Mouse (Mus musculus) forebrain, embryonic 12.5 days (tissue): ENCODE measurements around the gene Sema4b. TPM values are rescaled to one million over a fixed set of nuclear protein-coding genes. Genes with fewer than 3 reads are reported as not detected.

Experiments used
- ATAC-seq: fragments of 200-750 bp; cut with Nextera tagmentation; 2 replicates; pipeline ENCODE4 v1.8.0; 2017; ENCODE audit warnings: moderate TSS enrichment; ENCODE audit not compliant: low FRiP score
- H3K27ac ChIP-seq: fragments of 300-500 bp; sonication (generic); 2 replicates; pipeline ENCODE4 v1.5.1; 2016; ENCODE audit warnings: mild to moderate bottlenecking
- H3K27me3 ChIP-seq: fragments of 300-500 bp; sonication (generic); 2 replicates; pipeline ENCODE4 v1.6.1; 2016; ENCODE audit warnings: mild to moderate bottlenecking
- H3K36me3 ChIP-seq: fragments of 300-500 bp; sonication (generic); replicated peaks from 2 replicates; pipeline ENCODE4 v1.6.1; 2016; ENCODE audit warnings: mild to moderate bottlenecking
- H3K4me1 ChIP-seq: fragments of 300-500 bp; sonication (generic); 2 replicates; pipeline ENCODE4 v1.6.1; 2016
- H3K4me2 ChIP-seq: fragments of 300-500 bp; sonication (generic); 2 replicates; pipeline ENCODE4 v1.6.1; 2016; ENCODE audit warnings: mild to moderate bottlenecking, moderate library complexity
- H3K4me3 ChIP-seq: fragments of 300-500 bp; sonication (generic); replicated peaks from 2 replicates; pipeline ENCODE4 v1.5.1; 2016; ENCODE audit warnings: mild to moderate bottlenecking
- H3K9ac ChIP-seq: fragments of 300-500 bp; sonication (generic); 2 replicates; pipeline ENCODE4 v1.6.1; 2016; ENCODE audit warnings: mild to moderate bottlenecking
- H3K9me3 ChIP-seq: fragments of 300-500 bp; sonication (generic); 2 replicates; pipeline ENCODE4 v1.6.1; 2016
- WGBS: fragments of 180-500 bp; shearing (Covaris S2); methylation state at CpG from one replicate; pipeline ENCODE4 v1.1.7; 2016; 5-methylcytosine and 5-hydroxymethylcytosine counted together
- polyA plus RNA-seq: library from polyadenylated mRNA; unstranded; fragments of >200 nt; fragmentation: Nextera tagmentation; extraction: Ambion mirVana; gene quantifications from 2 replicates; pipeline ENCODE4 v1.2.1, GENCODE M21; 2016

Gene Sema4b
- polyA plus RNA-seq = 16.7 and 19.4 TPM in 2 replicates

DNA sequence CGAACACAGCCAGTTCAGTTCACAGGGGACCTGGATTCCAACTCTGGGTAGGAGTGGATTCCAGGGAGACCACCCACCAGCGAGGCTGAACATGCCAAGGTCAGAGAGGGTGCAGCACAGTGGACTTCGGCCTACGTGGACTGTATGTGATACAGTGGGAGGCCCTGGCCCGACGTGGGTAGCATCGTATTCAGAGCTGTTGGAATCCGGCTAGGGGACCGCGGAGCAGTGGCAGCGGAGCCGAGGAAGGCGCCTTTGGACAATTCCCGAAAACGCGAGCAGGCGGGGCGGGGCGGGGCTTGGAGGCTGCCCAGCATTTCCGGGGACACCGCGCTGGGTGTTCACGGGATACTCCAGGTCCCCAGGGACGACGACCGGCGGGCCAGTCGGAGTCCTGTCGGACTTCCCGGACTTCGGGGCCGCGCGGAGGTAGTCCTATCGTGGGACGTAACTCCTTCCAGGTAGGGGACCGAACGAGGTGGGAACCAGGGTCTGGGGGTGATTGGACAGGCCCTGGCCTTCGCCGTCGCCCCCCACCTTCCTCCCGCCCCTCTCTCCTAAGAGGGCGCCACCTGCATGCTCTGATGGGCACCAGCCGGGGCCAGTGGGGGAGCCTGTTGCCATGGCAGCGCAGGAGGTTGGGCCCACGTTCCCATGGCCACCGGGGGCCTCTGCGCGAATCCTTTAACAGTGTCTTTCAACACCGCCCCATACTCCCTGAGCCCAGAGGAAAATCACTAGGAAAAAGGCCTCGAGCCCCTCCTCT, at the start of gene Sema4b:
Gene Sema4b, plus strand, starts transcription at position 311 of the 766 bp plus-strand sequence.
- ATAC-seq = peak; percentile 93

DNA sequence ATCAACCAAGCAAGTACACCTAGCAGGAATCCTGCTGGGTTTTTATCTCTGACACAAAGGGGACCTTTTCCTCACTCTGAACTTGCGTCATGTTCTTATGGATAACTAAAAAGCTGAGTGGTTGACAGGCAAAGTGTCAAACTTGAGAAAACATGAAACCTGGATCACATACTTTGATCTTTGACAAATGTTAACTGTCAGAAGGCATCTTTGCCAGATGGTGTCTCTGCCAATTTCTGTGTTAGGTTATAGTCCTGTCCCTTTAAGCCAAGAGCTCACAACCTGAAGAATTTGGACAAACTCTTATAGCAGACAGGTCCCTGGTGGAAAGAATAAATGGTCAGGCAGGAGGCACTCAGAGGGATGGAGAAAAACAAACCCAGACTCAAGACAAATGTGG, 48.3 kb upstream of the Sema4b start:
- Histone ChIP-seq H3K4me2 (no peak overlapping the region), H3K27ac (no peak overlapping the region), H3K9me3 (no peaks in the 10 kb centered on the region), H3K4me1 (peaks cover 14% of the 10 kb centered on the region), H3K27me3 (no peaks in the 10 kb centered on the region), H3K4me3 (no peak overlapping the region), H3K36me3 (no peaks in the 10 kb centered on the region), H3K9ac (no peak overlapping the region)
- no peak for ATAC-seq
- WGBS = 62% methylated on average over 1 of the region's 1 CpGs

More for the DNA sequence above, at the start of gene Sema4b:
- Histone ChIP-seq H3K27ac (peak within 1 kb of the TSS; percentile 93), H3K4me1 (peaks cover 52% of the 10 kb centered on the region), H3K4me2 (peak within 1 kb of the TSS; percentile 63), H3K9me3 (no peaks in the 10 kb centered on the region), H3K36me3 (no peaks in the 10 kb centered on the region), H3K4me3 (peak within 1 kb of the TSS; percentile 55), H3K9ac (peak within 1 kb of the TSS; percentile 65), H3K27me3 (no peaks in the 10 kb centered on the region)
- under 1% methylated on average over 51 of the region's 51 CpGs for WGBS

DNA sequence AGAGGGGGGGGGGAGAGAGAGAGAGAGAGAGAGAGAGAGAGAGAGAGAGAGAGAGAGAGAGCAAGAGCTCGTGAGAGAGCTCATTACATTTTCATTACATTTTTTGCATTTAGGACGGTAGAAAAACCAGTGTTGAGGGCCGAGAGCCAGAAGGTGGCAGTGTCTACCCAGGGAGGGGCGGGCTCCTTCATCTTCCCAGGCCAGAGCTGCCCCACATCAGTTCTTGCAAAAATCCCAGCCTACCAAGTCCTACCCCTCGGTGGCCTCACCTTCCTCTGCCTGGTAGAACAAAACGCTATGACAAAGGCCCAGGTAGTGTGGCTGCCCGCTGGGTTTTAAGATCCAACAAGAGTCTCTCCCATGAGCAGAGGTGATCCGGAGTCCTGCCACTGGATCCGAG, 45.8 kb upstream of the Sema4b start:
- no peak overlapping the region for H3K4me2 ChIP-seq
- H3K4me1 ChIP-seq = peaks cover 11% of the 10 kb centered on the region
- peak; percentile 86 for ATAC-seq
- H3K27ac ChIP-seq = no peak overlapping the region
- H3K9me3 ChIP-seq = no peaks in the 10 kb centered on the region
- WGBS = 15% methylated on average over 9 of the region's 9 CpGs
- no peaks in the 10 kb centered on the region; the same call in 1 of the 2 replicates for H3K27me3 ChIP-seq
- H3K4me3 ChIP-seq = no peak overlapping the region
- no peak overlapping the region for H3K9ac ChIP-seq
- H3K36me3 ChIP-seq = no peaks in the 10 kb centered on the region

DNA sequence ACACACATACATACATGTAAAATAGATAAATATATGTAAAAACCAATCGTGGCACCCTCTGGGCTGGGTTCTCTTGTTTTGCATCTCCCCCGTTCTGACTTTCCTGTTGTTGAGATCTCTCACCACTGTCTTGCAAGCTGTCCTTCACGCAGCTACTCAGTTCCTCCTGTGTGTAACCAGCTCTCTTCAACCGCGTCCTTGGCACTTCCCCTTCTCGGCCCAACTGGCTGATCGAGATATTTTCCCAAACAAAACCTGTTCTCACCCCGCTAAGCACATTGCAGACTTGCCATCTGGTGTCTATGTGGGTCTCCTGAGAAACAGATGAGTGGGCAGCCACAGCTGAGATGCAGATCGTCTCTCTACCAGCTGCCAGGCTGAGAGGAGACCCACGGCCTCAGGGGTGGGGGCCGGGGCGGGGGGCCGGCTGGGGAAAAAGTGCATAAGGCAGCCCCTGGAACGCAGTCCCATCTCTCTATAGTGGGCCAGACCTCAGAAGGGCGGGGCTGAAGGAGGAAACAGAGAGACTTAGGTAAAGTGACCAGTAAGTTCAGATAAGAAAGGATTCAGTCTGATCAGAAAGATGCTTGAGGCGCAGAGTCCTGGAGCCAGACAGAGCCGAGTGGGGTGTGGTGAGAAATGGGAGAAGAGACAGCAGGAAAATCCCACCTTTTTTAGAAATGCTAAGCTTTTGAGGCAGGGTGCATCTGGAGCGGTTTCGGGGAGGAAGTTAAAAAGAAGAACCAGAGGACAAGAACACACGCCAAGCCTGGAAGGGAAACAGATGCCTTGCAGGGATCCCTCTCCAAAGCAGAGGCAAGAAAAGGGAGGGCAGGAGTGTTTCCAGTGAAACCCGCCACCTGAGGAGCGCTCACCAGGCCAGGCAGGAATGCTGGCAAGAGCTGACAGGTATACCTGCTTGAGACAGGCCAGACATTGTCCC, 43.0 kb upstream of the Sema4b start:
- Histone ChIP-seq H3K27me3 (no peaks in the 10 kb centered on the region; the same call in 1 of the 2 replicates), H3K27ac (peak overlapping the region; percentile 76), H3K36me3 (no peaks in the 10 kb centered on the region), H3K4me2 (0 out of 2 replicates have a peak overlapping the region, but pooled peaks have one; percentile 0), H3K4me3 (no peak overlapping the region), H3K9me3 (no peaks in the 10 kb centered on the region), H3K9ac (peak overlapping the region; percentile 30; the same call in 1 of the 2 replicates), H3K4me1 (peaks cover 11% of the 10 kb centered on the region)
- ATAC-seq = peak; percentile 62; the same call in 1 of the 2 replicates
- WGBS = 46% methylated on average over 22 of the region's 22 CpGs

DNA sequence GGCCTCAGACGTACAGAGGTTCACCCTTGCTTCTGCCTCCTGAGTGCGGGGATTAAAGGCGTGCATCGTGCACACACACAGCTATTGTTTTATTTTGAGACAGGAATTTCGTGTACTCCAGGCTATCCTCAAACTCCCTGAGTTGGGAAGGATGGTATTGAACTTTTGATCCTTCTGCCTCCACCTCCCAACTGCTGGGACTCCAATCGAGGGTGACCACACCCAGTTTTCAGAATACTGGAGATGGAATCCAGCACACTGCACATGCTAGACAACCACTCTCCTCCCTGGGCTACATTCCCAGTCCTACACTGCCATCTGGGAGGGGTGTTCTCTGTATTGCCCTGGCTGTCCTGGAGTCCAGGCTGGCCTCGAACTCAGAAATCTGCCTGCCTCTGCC, 41.9 kb upstream of the Sema4b start:
- Histone ChIP-seq H3K9ac (no peak overlapping the region), H3K9me3 (no peaks in the 10 kb centered on the region), H3K27me3 (no peaks in the 10 kb centered on the region; the same call in 1 of the 2 replicates), H3K27ac (no peak overlapping the region), H3K36me3 (no peaks in the 10 kb centered on the region), H3K4me3 (no peak overlapping the region), H3K4me2 (no peak overlapping the region), H3K4me1 (peaks cover 16% of the 10 kb centered on the region)
- 88% methylated on average over 7 of the region's 7 CpGs for WGBS
- ATAC-seq = no peak

DNA sequence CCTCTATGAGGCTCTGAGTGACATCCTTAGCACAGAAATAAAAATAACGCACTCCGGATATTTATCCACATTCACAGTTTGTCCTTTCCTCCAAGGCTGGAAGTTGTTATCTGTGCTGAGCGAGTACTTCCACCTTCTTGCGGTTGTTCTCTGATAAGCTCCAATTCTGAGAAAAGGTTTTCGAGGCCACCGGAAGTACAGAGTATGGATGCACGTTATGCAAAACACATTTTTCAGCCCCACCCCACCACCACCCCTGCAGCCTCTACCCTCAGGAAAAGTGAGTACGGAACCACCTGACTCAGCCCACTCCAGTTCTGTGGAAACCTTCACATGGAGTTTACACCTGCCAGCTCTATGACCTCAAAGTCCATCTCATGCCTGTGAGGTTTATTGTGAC, 40.6 kb upstream of the Sema4b start:
- Histone ChIP-seq H3K4me2 (no peak overlapping the region), H3K9me3 (no peaks in the 10 kb centered on the region), H3K27me3 (no peaks in the 10 kb centered on the region; the same call in 1 of the 2 replicates), H3K4me3 (no peak overlapping the region), H3K4me1 (peaks cover 16% of the 10 kb centered on the region), H3K36me3 (no peaks in the 10 kb centered on the region), H3K27ac (no peak overlapping the region), H3K9ac (no peak overlapping the region)
- ATAC-seq = no peak
- 92% methylated on average over 8 of the region's 8 CpGs for WGBS

DNA sequence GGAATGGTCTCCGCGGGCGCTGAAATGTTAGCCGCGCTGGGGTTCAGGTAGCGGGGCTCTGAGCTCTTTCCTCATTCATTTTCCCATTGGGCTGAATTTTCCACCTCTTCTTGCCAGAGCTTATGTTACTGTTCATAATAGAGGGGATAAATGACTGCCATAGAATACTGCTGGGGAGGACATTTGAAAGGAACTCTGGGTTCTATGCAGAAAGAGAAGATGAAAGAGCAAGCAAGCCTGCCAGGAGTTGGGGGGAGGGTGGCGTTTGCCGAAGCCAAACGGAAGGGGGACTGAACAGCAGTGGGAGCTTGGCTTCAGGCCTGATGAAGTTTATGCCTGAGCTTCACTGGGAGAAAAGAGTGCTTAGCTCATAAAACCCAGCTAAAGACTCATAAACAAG, 37.3 kb upstream of the Sema4b start:
- Histone ChIP-seq H3K27me3 (no peaks in the 10 kb centered on the region; the same call in 1 of the 2 replicates), H3K9me3 (0 out of 2 replicates have a peak, but pooled peaks cover 3% of the 10 kb centered on the region), H3K4me3 (no peak overlapping the region), H3K36me3 (no peaks in the 10 kb centered on the region), H3K27ac (peak overlapping the region; percentile 33; the same call in 1 of the 2 replicates), H3K9ac (no peak overlapping the region), H3K4me2 (no peak overlapping the region), H3K4me1 (peaks cover 7% of the 10 kb centered on the region; the same call in 1 of the 2 replicates)
- 59% methylated on average over 9 of the region's 9 CpGs for WGBS
- ATAC-seq = no peak

DNA sequence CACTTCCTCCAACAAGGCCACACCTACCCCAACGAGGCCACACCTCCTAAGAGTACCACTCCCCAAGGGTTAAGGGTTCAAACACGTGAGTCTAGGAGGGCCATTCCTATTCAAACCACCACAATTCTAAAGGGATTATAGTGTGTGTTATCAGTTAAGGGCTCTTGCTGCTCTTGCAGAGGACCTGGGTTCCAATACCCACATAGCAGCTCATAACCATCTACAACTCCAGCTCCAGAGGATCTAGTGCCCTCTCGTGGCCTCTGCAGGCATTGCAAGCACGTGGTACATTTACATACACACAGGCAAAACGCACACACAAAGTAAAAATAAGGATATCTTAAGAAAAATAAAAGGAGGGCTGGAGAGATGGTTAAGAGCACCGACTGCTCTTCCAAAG, 34.5 kb upstream of the Sema4b start:
- H3K27me3 ChIP-seq = no peaks in the 10 kb centered on the region
- no peak overlapping the region for H3K27ac ChIP-seq
- no peak for ATAC-seq
- WGBS = 66% methylated on average over 6 of the region's 6 CpGs
- peaks cover 14% of the 10 kb centered on the region; the same call in 1 of the 2 replicates for H3K4me1 ChIP-seq
- 0 out of 2 replicates have a peak, but pooled peaks cover 3% of the 10 kb centered on the region for H3K9me3 ChIP-seq
- no peak overlapping the region for H3K4me2 ChIP-seq
- no peak overlapping the region for H3K9ac ChIP-seq
- no peak overlapping the region for H3K4me3 ChIP-seq
- H3K36me3 ChIP-seq = no peaks in the 10 kb centered on the region

DNA sequence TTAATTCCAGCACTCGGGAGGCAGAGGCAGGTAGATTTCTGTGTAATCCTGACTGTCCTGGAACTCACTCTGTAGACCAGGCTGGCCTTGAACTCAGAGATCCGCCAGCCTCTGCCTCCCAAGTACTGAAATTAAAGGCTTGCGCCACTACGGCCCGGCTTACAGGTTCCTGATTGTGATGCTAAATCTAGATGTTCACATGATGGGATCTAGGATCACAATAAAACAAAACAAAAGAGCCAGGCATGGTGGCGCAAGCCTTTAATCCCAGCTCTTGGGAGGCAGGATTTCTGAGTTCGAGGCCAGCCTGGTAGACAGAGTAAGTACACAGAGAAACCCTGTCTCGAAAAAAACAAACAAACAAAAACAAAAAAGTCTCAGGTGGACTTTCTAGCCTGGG, 33.9 kb upstream of the Sema4b start:
- Histone ChIP-seq H3K36me3 (no peaks in the 10 kb centered on the region), H3K27me3 (no peaks in the 10 kb centered on the region), H3K4me1 (peaks cover 14% of the 10 kb centered on the region; the same call in 1 of the 2 replicates), H3K4me2 (no peak overlapping the region), H3K4me3 (no peak overlapping the region), H3K27ac (no peak overlapping the region), H3K9ac (no peak overlapping the region), H3K9me3 (0 out of 2 replicates have a peak, but pooled peaks cover 3% of the 10 kb centered on the region)
- no peak for ATAC-seq
- 92% methylated on average over 8 of the region's 8 CpGs for WGBS

DNA sequence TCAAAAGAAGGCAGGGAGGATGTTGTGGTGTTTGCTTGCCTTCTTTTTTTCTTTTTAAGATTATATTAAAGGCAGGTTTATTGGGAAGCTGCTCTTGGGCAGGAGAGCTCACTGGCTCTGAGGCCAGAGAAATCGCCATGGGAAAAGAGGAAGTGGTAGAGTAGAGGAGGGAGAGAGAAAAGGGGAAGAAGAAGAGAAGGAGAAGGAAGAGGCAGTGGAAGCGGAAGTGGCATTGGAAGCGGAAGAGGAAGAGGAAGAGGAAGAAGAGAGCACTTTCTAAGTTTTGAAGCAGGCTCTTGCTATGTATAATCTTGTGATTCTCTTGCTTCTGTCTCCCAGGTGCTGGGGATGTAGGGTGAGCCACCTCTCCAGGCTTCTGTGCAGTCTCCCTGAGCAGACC, 32.0 kb upstream of the Sema4b start:
- Histone ChIP-seq H3K4me2 (no peak overlapping the region), H3K27me3 (no peaks in the 10 kb centered on the region), H3K4me3 (no peak overlapping the region), H3K36me3 (no peaks in the 10 kb centered on the region), H3K27ac (no peak overlapping the region), H3K9ac (no peak overlapping the region), H3K9me3 (0 out of 2 replicates have a peak, but pooled peaks cover 3% of the 10 kb centered on the region), H3K4me1 (peaks cover 9% of the 10 kb centered on the region; the same call in 1 of the 2 replicates)
- 69% methylated on average over 3 of the region's 3 CpGs for WGBS
- ATAC-seq = no peak

DNA sequence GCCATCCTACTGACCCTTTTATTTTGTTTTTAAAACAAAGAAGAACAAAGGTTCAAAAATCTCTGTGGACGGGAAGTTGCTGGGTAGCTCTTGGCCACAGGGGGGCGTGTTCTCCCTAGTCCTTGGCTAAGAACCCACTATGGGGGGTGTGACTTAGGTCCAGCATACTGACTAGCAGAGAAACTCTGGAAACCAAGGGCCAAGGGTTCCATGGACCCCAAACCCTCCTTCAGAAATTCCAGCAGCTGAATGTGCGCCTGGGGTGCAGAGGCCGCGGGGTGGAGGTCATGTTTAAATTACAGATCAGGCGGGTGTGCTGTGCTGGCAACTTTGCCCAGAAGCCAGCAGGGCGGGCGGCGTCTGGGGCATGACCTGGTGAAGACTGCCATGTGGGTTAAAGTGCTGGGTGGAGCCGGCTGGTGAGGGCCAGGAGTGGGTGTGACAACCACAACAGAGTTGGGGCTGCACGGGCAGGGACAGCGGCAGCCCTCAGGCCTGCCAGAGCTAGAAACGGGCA, 29.9 kb upstream of the Sema4b start:
- Histone ChIP-seq H3K9me3 (0 out of 2 replicates have a peak, but pooled peaks cover 3% of the 10 kb centered on the region), H3K27ac (no peak overlapping the region), H3K4me3 (no peak overlapping the region), H3K9ac (no peak overlapping the region), H3K4me2 (no peak overlapping the region), H3K36me3 (no peaks in the 10 kb centered on the region), H3K27me3 (no peaks in the 10 kb centered on the region), H3K4me1 (peaks cover 6% of the 10 kb centered on the region; the same call in 1 of the 2 replicates)
- ATAC-seq = no peak; the same call in 1 of the 2 replicates
- 50% methylated on average over 13 of the region's 13 CpGs for WGBS
